Mouse (Mus musculus): Measurements from ENCODE around the gene Rgs14. TPM values are rescaled to one million over a fixed set of nuclear protein-coding genes. Genes with fewer than 3 reads are reported as not detected.

Rgs14 gene
- polyA plus RNA-seq (2015; fragmentation: Nextera tagmentation; extraction: Ambion mirVana), result 0.51 and 0.73 TPM in 2 replicates

DNA sequence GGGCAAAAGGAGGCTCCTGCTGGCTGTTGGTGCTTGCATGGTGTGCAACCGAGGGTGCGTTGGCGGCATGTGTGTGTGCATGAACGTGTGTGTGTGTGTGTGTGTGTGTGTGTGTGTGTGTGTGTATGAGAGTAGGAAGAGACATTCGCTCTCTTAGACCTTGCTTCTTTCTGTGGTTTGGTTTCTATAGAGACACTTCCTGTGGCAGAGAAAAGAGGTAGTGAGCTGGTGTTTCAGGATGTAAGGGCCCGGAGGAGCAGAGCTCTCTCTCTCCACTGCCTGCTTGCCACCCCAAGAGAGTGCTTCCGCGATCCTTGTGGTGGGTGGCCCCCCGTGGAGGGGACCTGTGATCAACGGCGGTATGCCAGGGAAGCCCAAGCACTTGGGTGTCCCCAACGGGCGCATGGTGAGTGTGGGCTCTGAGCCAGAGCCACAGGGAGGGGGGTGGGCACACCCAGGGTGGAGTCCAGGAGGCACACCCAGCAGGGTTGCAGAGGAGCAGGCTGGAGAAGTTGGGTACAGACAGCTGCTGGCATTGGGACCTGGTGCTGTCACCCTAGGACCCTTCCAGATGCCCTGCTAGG, at the start of gene Rgs14:
Gene Rgs14 (plus strand): TSS at position 202 of the 584 bp plus-strand sequence.
- Histone ChIP-seq H3K9ac (ENCODE audit: low read length) (no peak within 1 kb of the TSS), H3K4me2 (replicated peaks; ENCODE audit: low read depth) (0 out of 2 replicates have a peak within 1 kb of the TSS, but pooled peaks have one; percentile 25)

DNA sequence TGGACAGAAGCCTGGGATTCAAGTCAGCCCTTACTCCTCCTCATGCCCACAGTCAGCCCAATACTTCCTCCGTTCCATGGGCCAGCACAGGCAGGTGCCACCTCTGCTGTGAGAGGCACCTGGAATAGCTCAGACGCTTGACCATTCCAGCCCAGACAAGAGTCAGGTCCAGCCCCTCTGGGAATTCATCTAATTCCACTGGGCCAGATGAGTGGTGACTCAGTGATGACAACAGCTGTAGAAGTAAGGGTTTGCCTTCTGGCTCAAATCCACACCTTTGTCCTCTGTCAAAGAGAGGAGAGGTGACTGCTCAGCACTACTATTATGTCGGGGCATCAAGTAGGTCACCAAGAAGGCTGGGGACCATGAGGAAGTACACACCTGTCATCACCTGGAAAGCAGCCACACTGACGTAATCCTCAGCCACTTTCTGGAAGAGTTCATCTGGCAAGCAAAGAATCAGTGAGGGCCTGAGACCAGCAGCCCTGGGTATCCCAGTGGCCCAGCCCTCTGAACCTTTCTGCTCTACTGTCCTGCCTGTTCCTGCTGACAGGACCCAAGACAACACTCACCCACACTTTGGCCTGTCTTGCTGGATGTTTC, 49.5 kb upstream of the Rgs14 start, which contains the start of gene Prelid1:
Gene Prelid1 (plus strand): TSS at position 570 of the 603 bp plus-strand sequence.
- H3K4me2 ChIP-seq (replicated peaks; ENCODE audit: low read depth), result peak within 1 kb of the TSS; percentile 97
- peak within 1 kb of the TSS; percentile 86 for H3K27ac ChIP-seq (replicated peaks)
- no peaks in the 10 kb centered on the region for H3K9me3 ChIP-seq (ENCODE audit: control insufficient read depth, low read length)
- 66% methylated on average over 4 of the region's 4 CpGs for WGBS
- ATAC-seq (ENCODE audit: low FRiP score, low TSS enrichment) (peak; percentile 16; the same call in 1 of the 2 replicates), DNase-seq (ENCODE audit: low spot score) (peak; percentile 24)
- H3K27me3 ChIP-seq (ENCODE audit: control insufficient read depth, insufficient read depth, low read length), result no peaks in the 10 kb centered on the region
- peak within 1 kb of the TSS; percentile 84 for H3K4me3 ChIP-seq (ENCODE audit: low read depth, low read length)
- TF ChIP-seq CTCF (IDR thresholded peaks at IDR 0.05; ENCODE audit: low read depth) (no peak), EP300 (optimal IDR thresholded peaks at IDR 0.05) (no peak)
- peak within 1 kb of the TSS; percentile 95 for H3K9ac ChIP-seq (ENCODE audit: low read length)
- H3K4me1 ChIP-seq (replicated peaks; ENCODE audit: control insufficient read depth, insufficient read depth), result no peaks in the 10 kb centered on the region
- H3K36me3 ChIP-seq (ENCODE audit: control insufficient read depth, insufficient read depth, low read length), result peaks cover 9% of the 10 kb centered on the region

More for the DNA sequence above, at the start of gene Rgs14:
- H3K27me3 ChIP-seq (ENCODE audit: control insufficient read depth, insufficient read depth, low read length), result no peaks in the 10 kb centered on the region
- no peaks in the 10 kb centered on the region for H3K9me3 ChIP-seq (ENCODE audit: control insufficient read depth, low read length)
- no peak for TF ChIP-seq CTCF (IDR thresholded peaks at IDR 0.05; ENCODE audit: low read depth)
- no peak for TF ChIP-seq EP300 (optimal IDR thresholded peaks at IDR 0.05)
- H3K4me1 ChIP-seq (replicated peaks; ENCODE audit: control insufficient read depth, insufficient read depth), result no peaks in the 10 kb centered on the region
- DNase-seq (ENCODE audit: low spot score) (peak; percentile 26), ATAC-seq (ENCODE audit: low FRiP score, low TSS enrichment) (peak; percentile 35; the same call in 1 of the 2 replicates)
- H3K36me3 ChIP-seq (ENCODE audit: control insufficient read depth, insufficient read depth, low read length), result no peaks in the 10 kb centered on the region
- no peak within 1 kb of the TSS for H3K27ac ChIP-seq (replicated peaks)
- no peak within 1 kb of the TSS for H3K4me3 ChIP-seq (ENCODE audit: low read depth, low read length)
- WGBS, result 43% methylated on average over 13 of the region's 13 CpGs

DNA sequence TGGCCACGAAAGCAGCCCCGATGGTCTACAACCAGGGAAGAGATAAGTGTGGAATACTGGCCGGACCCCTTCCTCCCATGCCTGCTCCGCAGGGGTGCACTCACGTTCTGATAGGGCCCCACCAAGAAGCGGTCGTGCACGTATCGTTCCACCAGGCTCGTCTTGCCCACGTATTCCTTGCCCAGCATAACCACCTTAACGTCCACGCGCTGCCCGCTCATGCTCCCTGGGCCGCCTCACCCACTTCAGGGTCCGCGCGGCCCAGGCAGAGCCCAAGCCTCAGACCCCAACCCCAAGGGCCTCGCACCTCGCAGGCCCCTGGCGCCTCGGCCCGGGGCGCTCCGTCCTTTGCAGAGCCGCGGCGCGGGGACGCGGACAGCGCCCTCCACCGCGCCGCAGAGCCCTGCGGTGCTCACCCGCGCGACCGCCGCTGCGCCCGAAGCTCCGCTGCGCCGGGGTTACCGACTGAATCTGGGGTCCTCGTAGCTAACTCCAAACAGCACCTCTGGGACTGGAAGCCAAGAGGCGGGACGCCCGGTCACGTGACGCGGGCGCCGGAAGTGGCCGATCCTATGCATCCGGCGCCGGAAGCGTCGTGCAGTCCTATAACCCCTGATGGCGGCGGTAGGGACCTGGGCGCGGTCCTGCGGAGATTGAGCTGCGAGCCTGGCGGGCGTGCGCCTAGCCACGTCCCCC, 48.0 kb upstream of the Rgs14 start, which contains the start of gene Rab24:
Gene Rab24 (minus strand): TSS at position 513 of the 696 bp plus-strand sequence.
- Histone ChIP-seq H3K36me3 (ENCODE audit: control insufficient read depth, insufficient read depth, low read length) (peaks cover 19% of the 10 kb centered on the region), H3K27ac (replicated peaks) (peak within 1 kb of the TSS; percentile 86), H3K4me3 (ENCODE audit: low read depth, low read length) (peak within 1 kb of the TSS; percentile 84), H3K27me3 (ENCODE audit: control insufficient read depth, insufficient read depth, low read length) (no peaks in the 10 kb centered on the region), H3K4me2 (replicated peaks; ENCODE audit: low read depth) (peak within 1 kb of the TSS; percentile 97), H3K4me1 (replicated peaks; ENCODE audit: control insufficient read depth, insufficient read depth) (no peaks in the 10 kb centered on the region), H3K9me3 (ENCODE audit: control insufficient read depth, low read length) (no peaks in the 10 kb centered on the region), H3K9ac (ENCODE audit: low read length) (peak within 1 kb of the TSS; percentile 95)
- WGBS, result under 1% methylated on average over 63 of the region's 73 CpGs
- peak; percentile 89 for ATAC-seq (ENCODE audit: low FRiP score, low TSS enrichment)
- peak; percentile 93 for DNase-seq (ENCODE audit: low spot score)
- TF ChIP-seq EP300 (optimal IDR thresholded peaks at IDR 0.05), result no peak
- TF ChIP-seq CTCF (IDR thresholded peaks at IDR 0.05; ENCODE audit: low read depth), result no peak

DNA sequence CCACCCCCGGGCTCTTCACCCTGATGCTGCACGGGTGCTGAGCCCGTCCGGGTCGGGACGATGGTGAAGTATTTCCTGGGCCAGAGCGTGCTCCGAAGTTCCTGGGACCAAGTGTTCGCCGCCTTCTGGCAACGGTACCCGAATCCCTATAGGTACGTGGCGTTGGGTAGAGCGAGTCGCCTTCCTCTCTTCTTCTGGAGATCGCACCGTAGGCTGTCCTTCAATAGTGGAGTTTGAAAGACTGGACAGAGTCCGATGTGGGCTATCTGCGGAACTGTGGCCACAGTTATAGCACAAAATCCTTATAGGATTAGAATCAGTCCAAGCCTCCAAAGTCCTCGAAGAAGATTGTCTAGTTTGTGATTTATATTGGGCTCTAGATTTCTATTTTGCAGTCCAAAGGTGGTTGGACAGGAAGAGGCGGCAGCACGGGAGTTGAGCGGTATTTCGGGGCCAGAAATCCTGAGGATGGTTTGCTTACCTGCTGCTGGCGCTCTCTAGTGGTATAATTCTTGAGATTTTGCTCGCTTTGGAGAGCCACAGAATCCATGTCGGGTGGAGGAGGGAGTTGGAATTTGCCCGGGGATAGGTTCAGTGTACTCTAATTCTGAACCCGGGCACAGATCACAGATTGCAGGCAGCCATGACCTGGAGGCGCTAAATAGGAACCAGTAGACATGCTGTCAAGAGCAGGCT, 47.3 kb upstream of the Rgs14 start:
- Histone ChIP-seq H3K9me3 (ENCODE audit: control insufficient read depth, low read length) (no peaks in the 10 kb centered on the region), H3K4me2 (replicated peaks; ENCODE audit: low read depth) (peak overlapping the region; percentile 97), H3K4me1 (replicated peaks; ENCODE audit: control insufficient read depth, insufficient read depth) (no peaks in the 10 kb centered on the region), H3K9ac (ENCODE audit: low read length) (peak overlapping the region; percentile 95), H3K27ac (replicated peaks) (peak overlapping the region; percentile 86), H3K36me3 (ENCODE audit: control insufficient read depth, insufficient read depth, low read length) (peaks cover 19% of the 10 kb centered on the region), H3K27me3 (ENCODE audit: control insufficient read depth, insufficient read depth, low read length) (no peaks in the 10 kb centered on the region), H3K4me3 (ENCODE audit: low read depth, low read length) (peak overlapping the region; percentile 84)
- DNase-seq (ENCODE audit: low spot score), result peak; percentile 64
- under 1% methylated on average over 31 of the region's 31 CpGs for WGBS
- peak; percentile 20 for ATAC-seq (ENCODE audit: low FRiP score, low TSS enrichment)
- TF ChIP-seq EP300 (optimal IDR thresholded peaks at IDR 0.05), result no peak
- TF ChIP-seq CTCF (IDR thresholded peaks at IDR 0.05; ENCODE audit: low read depth), result peak; percentile 72

DNA sequence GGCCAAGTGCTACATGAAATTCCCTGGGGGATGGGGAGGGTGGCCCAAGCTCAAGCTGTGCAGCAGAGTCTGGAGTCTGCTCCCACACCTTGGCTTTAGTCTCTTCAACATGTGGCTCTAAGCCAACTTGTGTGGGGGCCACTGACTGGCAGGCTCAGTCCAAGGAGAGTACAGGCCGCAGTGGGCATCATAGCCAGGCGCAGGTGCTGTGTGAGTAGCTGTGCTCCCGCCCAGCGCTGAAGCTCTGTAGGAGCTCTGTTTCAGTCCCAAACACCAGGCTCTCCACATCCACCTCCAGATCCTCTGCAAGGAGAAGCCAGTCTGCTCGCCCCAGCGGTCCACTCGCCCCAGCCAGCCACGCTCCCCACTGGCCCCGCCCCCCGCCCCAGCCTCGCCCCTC, 43.9 kb upstream of the Rgs14 start:
- no peak overlapping the region for H3K4me2 ChIP-seq (replicated peaks; ENCODE audit: low read depth)
- 0 out of 2 replicates have a peak overlapping the region, but pooled peaks have one; percentile 18 for H3K9ac ChIP-seq (ENCODE audit: low read length)
- H3K27ac ChIP-seq (replicated peaks), result no peak overlapping the region
- WGBS, result 72% methylated on average over 8 of the region's 11 CpGs
- no peak for DNase-seq (ENCODE audit: low spot score)
- TF ChIP-seq CTCF (IDR thresholded peaks at IDR 0.05; ENCODE audit: low read depth) (no peak), EP300 (optimal IDR thresholded peaks at IDR 0.05) (no peak)
- ATAC-seq (ENCODE audit: low FRiP score, low TSS enrichment), result no peak
- H3K27me3 ChIP-seq (ENCODE audit: control insufficient read depth, insufficient read depth, low read length), result no peaks in the 10 kb centered on the region
- no peak overlapping the region for H3K4me3 ChIP-seq (ENCODE audit: low read depth, low read length)
- H3K4me1 ChIP-seq (replicated peaks; ENCODE audit: control insufficient read depth, insufficient read depth), result peaks cover 10% of the 10 kb centered on the region; the same call in 1 of the 2 replicates
- no peaks in the 10 kb centered on the region for H3K9me3 ChIP-seq (ENCODE audit: control insufficient read depth, low read length)
- H3K36me3 ChIP-seq (ENCODE audit: control insufficient read depth, insufficient read depth, low read length), result peaks cover 12% of the 10 kb centered on the region

Data from stomach, postnatal 0 days (tissue).